Mouse (Mus musculus) adrenal gland, postnatal 14 days (tissue): Measurements from ENCODE around the gene Hist2h2bb. TPM values are rescaled to one million over a fixed set of nuclear protein-coding genes. Genes with fewer than 3 reads are reported as not detected.
"Not testable (repeated sequence)": the region's sequence is repeated elsewhere in the genome, so short reads cannot be mapped to it uniquely, and the experiment has no call there.

Source experiments
- DNase-seq: peaks from one replicate; pipeline ENCODE4 v3.0.0; 2021; ENCODE audit warnings: mixed read lengths
- long read RNA-seq, 2 experiments: library from polyadenylated mRNA; stranded (forward); transcript quantifications; one replicate each; pipeline ENCODE4 v2.0.0; 2021
- total RNA-seq: library from RNA; stranded (reverse); gene quantifications from 2 replicates; pipeline ENCODE4 v1.2.3, GENCODE M21; 2021

Gene Hist2h2bb
- total RNA-seq, result 370 and 432 TPM in 2 replicates
- long read RNA-seq, experiment 1, result 0 reads
- long read RNA-seq, experiment 2, result 0 reads

- peak; percentile 91 for DNase-seq
These were observed at the start of gene Hist2h2bb for GRCm38 (mm10) chr3:96269511-96270474. Gene Hist2h2bb (plus strand): TSS chr3:96269752.

GRCm38 (mm10) chr3:96220131-96220764, 49.3 kb upstream of the Hist2h2bb start:
- not testable (repeated sequence) for DNase-seq

GRCm38 (mm10) chr3:96220765-96221639, 48.5 kb upstream of the Hist2h2bb start, which contains the start of the genes Hist2h2ac and Hist2h2be:
Gene Hist2h2ac (minus strand): TSS chr3:96220880.
Gene Hist2h2be (plus strand): TSS chr3:96221119.
- peak; percentile 89 for DNase-seq

- DNase-seq, result no peak
These were observed 47.9 kb upstream of the Hist2h2bb start for GRCm38 (mm10) chr3:96221640-96222038.

GRCm38 (mm10) chr3:96222774-96223173, 46.8 kb upstream of the Hist2h2bb start:
- DNase-seq, result no peak

- DNase-seq, result no peak
These were observed 44.1 kb upstream of the Hist2h2bb start for GRCm38 (mm10) chr3:96225421-96225820.

DNA sequence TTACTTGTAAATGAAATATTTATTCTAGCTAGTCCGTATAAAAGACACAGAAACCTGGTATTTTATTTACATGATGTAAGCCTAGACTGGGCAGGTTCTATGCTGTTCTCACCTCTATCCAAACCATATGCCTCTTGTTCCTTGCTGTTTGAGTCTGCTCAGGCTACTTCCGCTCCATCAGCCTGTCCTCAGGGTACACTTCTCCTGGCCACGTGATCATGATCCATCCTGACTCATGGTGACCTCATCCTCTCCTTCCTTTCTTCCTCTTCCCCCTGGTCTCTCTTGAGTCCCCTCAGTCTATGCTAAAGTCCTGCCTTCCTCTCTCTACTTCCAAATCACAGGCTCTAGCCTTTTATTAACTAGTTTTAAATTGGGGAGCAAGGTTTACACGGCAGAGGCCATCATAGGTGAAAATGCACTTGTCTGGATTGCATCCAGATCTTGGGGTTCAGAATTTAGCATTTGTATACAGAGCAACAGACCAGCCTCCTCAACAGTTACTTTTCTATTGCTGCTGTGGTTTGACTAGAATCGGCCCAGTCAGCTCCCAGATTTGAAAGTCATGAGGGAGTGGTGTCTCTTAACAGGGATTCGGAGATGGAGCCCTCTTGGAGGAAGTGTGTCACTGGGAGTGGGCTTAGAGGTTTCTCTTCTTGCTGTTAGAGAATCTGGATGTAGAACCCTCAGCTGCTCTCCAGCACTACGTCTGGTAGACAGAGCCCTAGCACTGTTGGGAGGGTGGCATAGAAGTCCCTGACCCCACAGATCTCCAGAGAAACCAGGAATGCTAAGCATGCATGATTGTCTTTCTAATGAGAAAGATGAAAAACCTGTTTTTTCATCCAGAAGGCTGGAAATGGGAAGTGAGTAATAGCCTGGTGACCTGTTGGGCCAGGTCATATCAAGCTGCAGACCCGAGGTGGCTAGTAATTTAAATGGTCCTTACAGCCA, 42.6 kb upstream of the Hist2h2bb start:
- DNase-seq, result peak; percentile 45

- DNase-seq, result peak; percentile 35
These were observed 40.7 kb upstream of the Hist2h2bb start for GRCm38 (mm10) chr3:96228828-96229227.

DNA sequence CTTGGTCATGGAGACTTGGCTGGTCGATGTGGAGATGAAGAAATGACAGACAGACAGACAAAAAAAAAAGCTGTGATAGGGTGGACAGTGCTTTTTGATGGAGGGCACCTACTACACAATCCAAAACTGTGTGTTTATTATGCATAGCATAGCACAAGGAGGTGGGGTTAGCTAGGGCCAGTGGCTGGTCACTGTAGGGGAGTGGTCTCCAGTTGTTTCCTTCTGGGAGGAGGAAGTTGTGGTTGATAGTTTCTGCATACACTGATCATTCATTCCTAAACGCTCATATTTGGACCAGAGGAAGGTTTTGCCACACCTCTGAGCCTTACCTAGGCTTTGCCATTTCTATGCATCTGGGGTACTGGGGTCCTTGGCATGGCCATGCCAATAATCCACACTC, 39.1 kb upstream of the Hist2h2bb start:
- no peak for DNase-seq

DNA sequence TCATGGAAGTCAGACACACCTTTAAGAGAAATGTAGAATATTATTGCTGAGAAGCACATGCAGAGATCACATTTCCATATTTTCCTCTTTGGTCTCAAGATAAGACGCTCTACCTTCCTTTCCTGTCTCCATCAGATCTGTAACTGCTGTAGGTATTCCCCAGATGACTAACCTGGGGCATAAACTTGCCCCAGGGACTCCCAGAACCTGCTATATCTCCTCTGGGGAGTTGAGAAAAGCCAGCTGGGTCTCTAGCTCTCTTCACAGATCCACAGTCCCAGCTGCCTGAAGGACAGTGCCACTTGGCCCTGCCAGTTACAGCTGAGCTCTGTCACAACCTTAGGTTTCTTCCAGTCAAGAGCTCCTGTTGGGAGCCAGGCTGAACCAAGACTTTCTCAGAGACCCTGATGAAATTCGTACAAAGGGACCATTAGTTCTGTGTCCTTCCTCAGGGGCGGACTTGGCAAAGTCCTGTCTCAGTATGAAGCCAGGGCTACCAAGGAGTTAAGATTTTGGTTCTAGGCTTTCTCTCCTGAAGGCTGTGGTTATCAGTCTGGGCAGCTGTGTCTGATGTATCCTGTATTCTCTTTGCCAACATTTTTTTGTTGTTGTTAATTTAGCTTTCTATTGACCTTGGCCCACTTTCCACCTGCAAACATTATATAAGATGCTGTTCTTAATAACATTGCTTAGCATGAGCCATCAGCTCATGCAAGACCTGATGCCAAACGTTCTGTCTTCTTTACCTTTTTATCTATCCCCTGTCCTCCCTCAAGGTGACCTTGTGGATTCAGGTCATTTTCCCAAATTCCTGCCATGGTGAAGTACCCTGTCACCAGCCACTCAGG, 38.4 kb upstream of the Hist2h2bb start:
- DNase-seq, result peak; percentile 53

DNA sequence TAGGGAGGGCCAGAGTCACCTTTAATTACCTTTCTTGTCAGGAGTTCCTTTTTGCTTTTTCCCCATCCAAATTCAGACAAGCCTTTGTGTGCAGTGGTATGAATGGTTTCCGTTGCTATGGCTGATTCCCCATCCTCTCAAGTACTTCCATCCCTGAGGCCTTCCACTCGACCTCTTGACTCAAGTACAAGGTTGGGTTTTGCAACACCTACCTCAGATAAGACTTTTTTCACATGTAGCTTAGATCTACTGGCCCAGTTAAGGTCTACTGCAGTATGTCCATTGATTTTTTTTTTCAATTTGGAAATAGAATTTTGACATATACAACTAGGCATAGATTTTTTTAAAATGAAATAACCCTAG, 37.8 kb upstream of the Hist2h2bb start:
- DNase-seq, result no peak

DNA sequence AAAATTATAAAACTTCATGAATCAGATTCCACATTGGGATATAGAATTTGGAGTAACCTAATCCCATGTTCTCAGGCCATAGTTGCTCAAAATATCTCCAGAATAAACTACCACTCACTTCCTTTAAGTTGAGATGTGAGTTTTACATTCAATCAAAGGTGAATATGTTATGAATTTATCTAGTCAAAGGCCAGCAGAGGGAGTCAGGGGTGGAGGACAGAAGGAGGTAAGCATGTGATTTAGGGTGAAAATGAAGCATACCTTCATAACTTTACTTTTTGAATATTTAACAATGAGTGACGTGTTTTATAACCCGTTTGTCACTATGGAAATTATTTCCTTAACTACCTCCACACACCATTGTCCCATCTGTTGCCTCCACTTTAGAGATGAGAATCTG, 34.6 kb upstream of the Hist2h2bb start:
- DNase-seq, result no peak

- no peak for DNase-seq
These were observed 33.7 kb upstream of the Hist2h2bb start for GRCm38 (mm10) chr3:96235836-96236235.

DNA sequence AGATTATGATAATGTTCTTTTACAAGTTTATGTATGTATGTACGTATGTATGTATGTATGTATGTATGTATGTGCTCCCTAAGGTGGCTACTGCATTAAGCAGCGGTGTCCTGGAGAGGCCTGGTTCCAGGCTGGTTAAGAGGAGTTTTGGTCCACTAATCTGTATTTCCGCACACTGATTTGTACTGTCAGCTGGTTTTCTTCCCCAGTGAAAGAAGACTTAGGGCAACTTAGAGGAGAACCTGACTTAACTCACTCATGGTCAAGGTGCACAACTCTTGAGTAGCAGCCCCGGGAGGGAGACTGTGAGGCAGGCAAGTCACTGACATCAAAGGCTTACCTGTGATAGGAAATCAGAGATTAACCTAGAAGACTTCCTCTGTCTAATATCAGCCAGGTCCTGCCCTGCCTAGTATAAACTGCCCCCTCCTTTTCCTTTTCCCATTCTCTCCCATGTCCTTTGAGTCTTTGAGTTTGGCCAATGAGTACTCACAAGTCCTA, 32.7 kb upstream of the Hist2h2bb start:
- no peak for DNase-seq

DNA sequence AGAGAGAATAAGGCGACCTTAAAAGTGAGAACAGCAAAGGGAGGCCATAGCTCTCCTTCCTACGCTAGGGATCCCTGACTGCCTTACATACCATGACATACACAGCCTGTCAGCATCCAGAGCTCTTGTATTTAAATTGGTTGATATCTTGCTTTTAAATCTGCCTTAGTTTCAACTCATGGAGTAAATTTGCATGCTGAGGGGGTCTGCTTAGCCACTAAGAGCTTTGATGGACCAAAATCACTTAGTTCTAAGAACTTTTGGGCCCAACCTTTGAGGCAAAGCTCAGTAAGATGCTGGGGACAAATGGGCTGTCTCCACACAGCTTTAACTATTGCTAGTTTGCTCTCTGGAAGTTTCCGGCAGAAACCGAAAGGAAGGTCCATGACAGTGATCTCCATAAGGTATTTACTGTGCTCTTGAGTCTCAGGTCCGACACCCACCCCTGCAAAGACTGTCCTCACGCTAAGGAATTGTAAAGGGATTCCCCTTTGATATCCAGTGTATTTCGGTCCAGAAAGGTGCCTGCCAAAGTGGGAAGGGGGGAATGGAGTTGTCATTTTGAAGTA, 32.1 kb upstream of the Hist2h2bb start:
- no peak for DNase-seq

GRCm38 (mm10) chr3:96237904-96238511, 31.5 kb upstream of the Hist2h2bb start:
- no peak for DNase-seq

GRCm38 (mm10) chr3:96238954-96239793, 30.4 kb upstream of the Hist2h2bb start, which contains the start of gene Hist2h3c2:
Gene Hist2h3c2 (minus strand): TSS chr3:96239127.
- DNase-seq, result peak; percentile 64
